Mouse (Mus musculus): ENCODE data around the gene Man1c1.
A peak's percentile ranks its signal among the peaks of the same experiment; 100 is the strongest.

The Man1c1 gene

GRCm38 (mm10) chr4:134601981-134602380, 102.1 kb downstream of the Man1c1 start:
- no peak for DNase-seq

GRCm38 (mm10) chr4:134601404-134601803, 102.7 kb downstream of the Man1c1 start:
- no peak for DNase-seq

GRCm38 (mm10) chr4:134600777-134601176, 103.3 kb downstream of the Man1c1 start:
- no peak for DNase-seq

- DNase-seq = peak; percentile 66
These were observed 104.0 kb downstream of the Man1c1 start for GRCm38 (mm10) chr4:134600060-134600459.

GRCm38 (mm10) chr4:134596816-134597692, 107.0 kb downstream of the Man1c1 start:
- peak; percentile 84 for DNase-seq

GRCm38 (mm10) chr4:134594731-134595439, 109.2 kb downstream of the Man1c1 start:
- DNase-seq = no peak

GRCm38 (mm10) chr4:134592442-134592841, 111.6 kb downstream of the Man1c1 start:
- DNase-seq = peak; percentile 73

GRCm38 (mm10) chr4:134591506-134592061, 112.5 kb downstream of the Man1c1 start:
- peak; percentile 98 for DNase-seq

- peak; percentile 74 for DNase-seq
These were observed 113.7 kb downstream of the Man1c1 start for GRCm38 (mm10) chr4:134590227-134590926.

- no peak for DNase-seq
These were observed 114.3 kb downstream of the Man1c1 start for GRCm38 (mm10) chr4:134589786-134590185.

GRCm38 (mm10) chr4:134588951-134589350, 115.1 kb downstream of the Man1c1 start:
- no peak for DNase-seq

GRCm38 (mm10) chr4:134588287-134588686, 115.8 kb downstream of the Man1c1 start:
- no peak for DNase-seq

- DNase-seq = no peak
These were observed 116.4 kb downstream of the Man1c1 start for GRCm38 (mm10) chr4:134587636-134588197.

- no peak for DNase-seq
These were observed 117.5 kb downstream of the Man1c1 start for GRCm38 (mm10) chr4:134586631-134587030.

- DNase-seq = no peak
These were observed 118.0 kb downstream of the Man1c1 start for GRCm38 (mm10) chr4:134586126-134586525.

GRCm38 (mm10) chr4:134583513-134583912, 120.6 kb downstream of the Man1c1 start:
- DNase-seq = no peak

GRCm38 (mm10) chr4:134581365-134581764, 122.7 kb downstream of the Man1c1 start:
- no peak for DNase-seq

- peak; percentile 90 for DNase-seq
These were observed 123.5 kb downstream of the Man1c1 start for GRCm38 (mm10) chr4:134580351-134581148.

- peak; percentile 75 for DNase-seq
These were observed 124.5 kb downstream of the Man1c1 start for GRCm38 (mm10) chr4:134579620-134580019.

GRCm38 (mm10) chr4:134579212-134579611, 124.9 kb downstream of the Man1c1 start:
- DNase-seq = peak; percentile 50

- no peak for DNase-seq
These were observed 125.7 kb downstream of the Man1c1 start for GRCm38 (mm10) chr4:134578407-134578806.

- no peak for DNase-seq
These were observed 126.8 kb downstream of the Man1c1 start for GRCm38 (mm10) chr4:134577281-134577680.
